Mouse (Mus musculus) megakaryocyte, embryonic 14.5 days (primary cell): ENCODE measurements around the gene Gm10638.

Experiments used
- FLI1 ChIP-seq: IDR thresholded peaks from 2 replicates; pipeline ENCODE4 v1.6.1; 2012; ENCODE audit warnings: low read length, inconsistent platforms, mixed read lengths
- GATA1 ChIP-seq: IDR thresholded peaks from 3 replicates; pipeline ENCODE4 v1.6.1; 2012; ENCODE audit warnings: mixed read lengths, low read length, inconsistent platforms, borderline replicate concordance

DNA sequence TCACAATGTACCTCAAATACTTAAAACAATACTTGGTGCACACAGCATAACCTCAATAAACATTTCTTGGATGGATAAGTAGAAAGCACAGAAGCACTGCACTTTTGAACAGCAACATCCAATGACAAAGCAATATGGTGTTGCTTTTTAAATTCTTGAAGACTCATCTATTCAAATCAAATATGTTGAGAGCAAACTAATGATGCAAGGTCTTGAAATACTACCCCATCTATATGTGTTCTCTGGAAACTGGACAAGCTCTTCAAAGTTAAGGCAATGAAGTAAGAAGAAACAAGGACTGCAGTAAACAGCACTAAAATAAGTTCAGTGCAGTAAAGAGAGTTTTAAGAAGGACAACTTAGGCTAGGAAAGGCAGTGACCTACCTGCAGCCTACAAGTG, 4.6 kb upstream of the Gm10638 start:
- no peak for TF ChIP-seq FLI1
- no peak for TF ChIP-seq GATA1
